Comparison of ENCODE assay signal across 8 mouse cellular contexts in the genomic region with DNA sequence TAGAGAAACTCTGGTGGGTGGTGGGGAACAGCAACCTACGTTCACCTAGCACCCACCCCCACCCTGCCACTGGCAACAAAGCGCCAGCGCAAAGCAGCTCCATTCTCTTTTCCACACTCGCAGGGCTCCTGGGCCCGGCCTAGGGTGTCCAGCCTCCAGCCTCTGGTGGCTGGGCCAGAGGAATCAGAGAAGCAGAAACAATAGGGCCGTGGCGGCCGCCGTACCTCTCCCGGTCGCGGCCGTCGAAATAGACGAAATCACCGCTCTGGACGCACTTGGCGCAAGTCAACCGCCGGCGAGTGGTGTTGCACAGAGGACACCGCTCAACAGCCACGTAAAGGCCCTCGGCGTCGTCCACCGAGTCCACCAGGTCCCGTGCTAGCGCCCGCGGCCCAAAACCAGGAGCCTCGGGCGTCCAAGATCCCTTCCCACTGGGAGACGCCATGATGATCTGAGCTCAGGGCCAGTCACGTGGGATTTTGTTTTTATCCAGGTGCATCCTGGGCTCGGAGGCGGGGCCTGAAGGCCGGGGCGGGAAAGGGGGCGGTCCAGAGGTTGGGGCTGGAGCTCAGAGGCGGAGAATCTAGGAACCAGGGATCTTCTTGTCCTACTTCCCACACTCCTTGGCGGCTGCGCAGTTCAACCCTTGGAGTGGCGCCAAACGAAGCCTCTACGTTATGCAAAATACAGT. TPM values are rescaled to one million over a fixed set of nuclear protein-coding genes. Genes with fewer than 3 reads are reported as not detected.
DNase-seq lines count a peak whose midpoint lies in the region; ATAC-seq and TF ChIP-seq lines count a peak whose summit lies in the region.

No protein-coding gene starts in this region.

- H3K27me3 ChIP-seq in heart, embryonic 12.5 days (replicated peaks) = 0 out of 2 replicates have a peak, but pooled peaks cover 3% of the 10 kb centered on the region
- no peaks in the 10 kb centered on the region for H3K27me3 ChIP-seq in kidney, postnatal 0 days (ENCODE audit: insufficient read depth, low read length)
- H3K27me3 ChIP-seq in liver, embryonic 11.5 days (replicated peaks; ENCODE audit: control insufficient read depth, insufficient read depth, low read length) = no peaks in the 10 kb centered on the region
- no peaks in the 10 kb centered on the region for H3K27me3 ChIP-seq in stomach, embryonic 14.5 days (ENCODE audit: control insufficient read depth, insufficient read depth, low read length)

- peak overlapping the region; percentile 76 for H3K4me3 ChIP-seq in heart, embryonic 12.5 days
- H3K4me3 ChIP-seq in kidney, postnatal 0 days (replicated peaks; ENCODE audit: low read depth, low read length) = peak overlapping the region; percentile 78
- peak overlapping the region; percentile 94 for H3K4me3 ChIP-seq in liver, embryonic 11.5 days (ENCODE audit: low read depth, low read length)
- H3K4me3 ChIP-seq in stomach, embryonic 14.5 days (ENCODE audit: low read depth, low read length) = peak overlapping the region; percentile 98

- H3K36me3 ChIP-seq in heart, embryonic 12.5 days = peaks cover 5% of the 10 kb centered on the region; the same call in 1 of the 2 replicates
- H3K36me3 ChIP-seq in kidney, postnatal 0 days (ENCODE audit: insufficient read depth, low read length) = no peaks in the 10 kb centered on the region
- no peaks in the 10 kb centered on the region for H3K36me3 ChIP-seq in liver, embryonic 11.5 days (ENCODE audit: control insufficient read depth, insufficient read depth, low read length)
- H3K36me3 ChIP-seq in stomach, embryonic 14.5 days (ENCODE audit: control insufficient read depth, insufficient read depth, low read length) = 0 out of 2 replicates have a peak, but pooled peaks cover 2% of the 10 kb centered on the region

- H3K9ac ChIP-seq in heart, embryonic 12.5 days = peak overlapping the region; percentile 80
- peak overlapping the region; percentile 73 for H3K9ac ChIP-seq in kidney, postnatal 0 days (ENCODE audit: low read depth, low read length)
- peak overlapping the region; percentile 78 for H3K9ac ChIP-seq in liver, embryonic 11.5 days (ENCODE audit: low read depth, low read length)
- peak overlapping the region; percentile 47 for H3K9ac ChIP-seq in stomach, embryonic 14.5 days (replicated peaks; ENCODE audit: low read depth, low read length)

- WGBS in heart, embryonic 12.5 days = under 1% methylated on average over 46 of the region's 46 CpGs
- WGBS in kidney, postnatal 0 days = under 1% methylated on average over 46 of the region's 46 CpGs
- WGBS in liver, embryonic 11.5 days = under 1% methylated on average over 46 of the region's 46 CpGs
- WGBS in stomach, embryonic 14.5 days = under 1% methylated on average over 46 of the region's 46 CpGs

- peak; percentile 83 for DNase-seq in CD4-positive helper T cell, adult 2 months (ENCODE audit: low read depth, low spot score)
- DNase-seq in brain, embryonic 18.5 days (ENCODE audit: low read depth, low spot score) = peak; percentile 92
- DNase-seq in kidney, postnatal 0 days (ENCODE audit: low spot score) = peak; percentile 99
- DNase-seq in liver, embryonic 11.5 days (ENCODE audit: low spot score) = peak; percentile 97
- DNase-seq in naive thymus-derived CD4-positive, alpha-beta T cell, adult 2 months (ENCODE audit: low read depth) = peak; percentile 78

- no peak for TF ChIP-seq CTCF in kidney, postnatal 0 days (IDR thresholded peaks at IDR 0.05; ENCODE audit: low read depth)

- no peak overlapping the region for H3K27ac ChIP-seq in heart, embryonic 12.5 days (ENCODE audit: poor library complexity, severe bottlenecking)
- H3K27ac ChIP-seq in kidney, postnatal 0 days = peak overlapping the region; percentile 63; the same call in 1 of the 2 replicates
- H3K27ac ChIP-seq in liver, embryonic 11.5 days (ENCODE audit: low read depth, low read length) = peak overlapping the region; percentile 16; the same call in 1 of the 2 replicates
- no peak overlapping the region; the same call in 1 of the 2 replicates for H3K27ac ChIP-seq in stomach, embryonic 14.5 days (ENCODE audit: low read length)

- ATAC-seq in erythroid progenitor cell, adult 5-6 weeks (replicated peaks; ENCODE audit: low FRiP score, poor library complexity, severe bottlenecking) = peak; percentile 100
- peak; percentile 96 for ATAC-seq in heart, embryonic 12.5 days (ENCODE audit: insufficient number of reproducible peaks, low FRiP score)
- peak; percentile 97 for ATAC-seq in kidney, postnatal 0 days (replicated peaks; ENCODE audit: low FRiP score, low read depth)
- peak; percentile 98 for ATAC-seq in liver, embryonic 11.5 days (replicated peaks; ENCODE audit: low FRiP score)
- peak; percentile 99 for ATAC-seq in stomach, embryonic 14.5 days (ENCODE audit: insufficient number of reproducible peaks, insufficient read depth, low FRiP score, low read depth)

- H3K4me2 ChIP-seq in heart, embryonic 12.5 days = peak overlapping the region; percentile 84
- H3K4me2 ChIP-seq in kidney, postnatal 0 days (ENCODE audit: low read length) = peak overlapping the region; percentile 67
- H3K4me2 ChIP-seq in liver, embryonic 11.5 days = peak overlapping the region; percentile 79
- peak overlapping the region; percentile 56 for H3K4me2 ChIP-seq in stomach, embryonic 14.5 days (replicated peaks; ENCODE audit: low read depth, low read length)

- peaks cover 8% of the 10 kb centered on the region for H3K4me1 ChIP-seq in heart, embryonic 12.5 days (replicated peaks)
- peaks cover 6% of the 10 kb centered on the region; the same call in 1 of the 2 replicates for H3K4me1 ChIP-seq in kidney, postnatal 0 days (replicated peaks; ENCODE audit: insufficient read depth, low read length)
- H3K4me1 ChIP-seq in liver, embryonic 11.5 days (replicated peaks; ENCODE audit: control insufficient read depth, insufficient read depth, low read length) = no peaks in the 10 kb centered on the region; the same call in 1 of the 2 replicates
- peaks cover 5% of the 10 kb centered on the region for H3K4me1 ChIP-seq in stomach, embryonic 14.5 days (ENCODE audit: control insufficient read depth, insufficient read depth, low read length)

- H3K9me3 ChIP-seq in heart, embryonic 12.5 days (replicated peaks) = no peaks in the 10 kb centered on the region
- no peaks in the 10 kb centered on the region for H3K9me3 ChIP-seq in kidney, postnatal 0 days (replicated peaks; ENCODE audit: low read length)
- H3K9me3 ChIP-seq in liver, embryonic 11.5 days (ENCODE audit: control insufficient read depth, low read length) = no peaks in the 10 kb centered on the region
- H3K9me3 ChIP-seq in stomach, embryonic 14.5 days (ENCODE audit: control insufficient read depth, low read depth, low read length) = no peaks in the 10 kb centered on the region

RNA-seq across cellular contexts. Expression of a gene that starts 2.3 kb away (rescaled TPM):
- total RNA-seq in erythroid progenitor cell, adult 5-6 weeks (2015; ENCODE audit: low replicate concordance) = 1.7 and 4.0 TPM in 2 replicates
- total RNA-seq in erythroid progenitor cell, adult 5-6 weeks (2017; ENCODE audit: low replicate concordance) = 3.5 and 13.0 TPM in 2 replicates
- 12.3 TPM in 2 replicates for polyA plus RNA-seq in heart, embryonic 12.5 days (2016; fragmentation: Nextera tagmentation; extraction: Ambion mirVana)
- 13.8 and 13.9 TPM in 2 replicates for polyA plus RNA-seq in kidney, postnatal 0 days (2015; fragmentation: Nextera tagmentation; extraction: Ambion mirVana)
- polyA plus RNA-seq in liver, embryonic 11.5 days (2014; fragmentation: Nextera tagmentation; extraction: Ambion mirVana) = 9.8 and 10.2 TPM in 2 replicates
- polyA plus RNA-seq in stomach, embryonic 14.5 days (2014; fragmentation: Nextera tagmentation; extraction: Ambion mirVana) = 14.3 and 15.2 TPM in 2 replicates

Comparison
In these comparisons a context has a peak if more than half of its experiments do, and no peak if none do; other contexts are left out.
1. H3K27ac ChIP-seq: peak in kidney, postnatal 0 days (single experiment) and liver, embryonic 11.5 days (single experiment); none in heart, embryonic 12.5 days (single experiment) and stomach, embryonic 14.5 days (single experiment).
2. Peak in every context shown above with its lines, with median percentiles within 50 percentile points of each other: DNase-seq, ATAC-seq, H3K4me2 ChIP-seq, H3K4me3 ChIP-seq and H3K9ac ChIP-seq.